Mouse (Mus musculus): ENCODE data around the gene Ppp4r1. TPM values are rescaled to one million over a fixed set of nuclear protein-coding genes. Genes with fewer than 3 reads are reported as not detected.

Ppp4r1 gene
- polyA plus RNA-seq, 1 experiment from 2014 or later: 42.9 TPM

DNA sequence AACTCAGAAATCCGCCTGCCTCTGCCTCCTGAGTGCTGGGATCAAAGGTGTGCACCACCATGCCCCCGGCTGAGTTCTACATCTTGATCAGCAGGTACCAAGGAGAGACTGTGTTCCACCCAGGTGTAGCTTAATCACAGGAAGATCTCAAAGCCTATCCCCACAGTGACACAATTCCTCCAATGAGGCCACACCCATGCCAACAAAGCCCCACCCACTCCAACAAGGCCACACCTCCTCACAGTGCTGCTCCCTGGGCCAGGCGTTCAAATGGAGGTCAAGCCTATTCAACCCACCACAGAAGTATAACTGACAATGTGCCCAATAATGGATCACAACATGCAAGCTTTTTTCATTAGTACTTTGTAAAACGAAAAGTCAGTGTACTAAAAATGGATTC is 4.9 kb upstream of the Ppp4r1 start:
- no peaks in the 10 kb centered on the region for H3K9me3 ChIP-seq
- WGBS: 86% methylated on average over 4 of the region's 4 CpGs
- H3K4me1 ChIP-seq: peaks cover 19% of the 10 kb centered on the region
- DNase-seq (ENCODE audit: low spot score): no peak
- H3K36me3 ChIP-seq: no peaks in the 10 kb centered on the region
- no peak overlapping the region for H3K27ac ChIP-seq
- no peaks in the 10 kb centered on the region for H3K27me3 ChIP-seq (ENCODE audit: insufficient read depth, poor library complexity, severe bottlenecking)
- H3K4me3 ChIP-seq: no peak overlapping the region

- Histone ChIP-seq H3K27ac (no peak overlapping the region), H3K36me3 (peaks cover 12% of the 10 kb centered on the region; the same call in 1 of the 2 replicates), H3K4me3 (no peak overlapping the region), H3K4me1 (peaks cover 16% of the 10 kb centered on the region), H3K9me3 (no peaks in the 10 kb centered on the region), H3K27me3 (ENCODE audit: insufficient read depth, poor library complexity, severe bottlenecking) (no peaks in the 10 kb centered on the region)
- no peak for DNase-seq (ENCODE audit: low spot score)
- 92% methylated on average over 2 of the region's 2 CpGs for WGBS
These were observed 1.4 kb upstream of the Ppp4r1 start for GRCm38 (mm10) chr17:65780970-65781369.

DNA sequence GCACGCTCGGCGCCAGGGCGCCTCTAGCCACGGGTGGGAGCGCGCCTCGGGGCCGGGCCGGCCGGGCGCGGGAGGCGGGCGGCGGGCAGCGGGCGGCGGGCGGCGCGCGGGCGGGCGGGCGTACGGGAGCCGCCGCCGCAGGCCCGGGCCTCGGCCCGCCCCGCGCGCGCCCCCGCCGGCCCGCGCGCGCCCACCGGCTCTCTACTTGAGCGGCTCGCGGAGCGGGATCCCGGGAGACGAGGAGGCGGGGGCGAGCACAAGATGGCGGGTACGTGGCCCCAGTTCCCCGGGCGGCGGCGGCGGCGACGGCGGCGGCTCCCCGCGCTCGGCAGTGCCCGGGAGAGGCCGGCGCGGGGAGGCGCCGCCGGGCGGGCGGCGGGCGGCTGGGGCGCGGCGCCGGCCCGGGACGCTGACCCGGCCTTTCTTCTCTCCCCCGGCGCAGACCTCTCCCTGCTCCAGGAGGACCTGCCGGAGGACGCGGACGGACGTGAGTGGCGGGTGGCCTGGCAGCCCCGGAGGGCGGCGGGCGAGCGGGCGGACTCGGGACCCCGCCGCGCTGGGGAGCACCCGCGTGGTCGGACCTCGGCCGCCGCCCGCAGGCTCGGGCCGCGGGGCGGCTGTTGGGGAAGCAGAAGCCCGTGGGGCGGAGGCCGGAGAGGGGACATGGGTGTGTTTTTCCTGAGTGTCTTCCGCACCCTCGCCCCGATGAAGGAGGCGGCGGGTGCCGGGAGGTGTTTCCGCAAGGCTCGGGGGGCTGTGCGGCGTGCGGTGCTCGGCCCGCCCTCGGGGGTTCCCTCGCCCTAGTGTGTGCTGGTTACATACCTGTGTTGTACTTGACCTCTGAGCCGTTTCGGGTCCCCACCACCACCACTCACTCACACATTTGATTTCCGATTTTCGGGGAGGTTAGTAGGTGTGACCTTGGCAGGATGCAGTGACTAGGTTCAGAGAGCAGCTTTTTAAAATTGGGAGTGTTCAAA is 1.1 kb downstream of the Ppp4r1 start:
- Histone ChIP-seq H3K4me1 (peaks cover 25% of the 10 kb centered on the region), H3K4me3 (peak overlapping the region; percentile 93), H3K9me3 (no peaks in the 10 kb centered on the region), H3K36me3 (peaks cover 21% of the 10 kb centered on the region), H3K27ac (peak overlapping the region; percentile 99), H3K27me3 (ENCODE audit: insufficient read depth, poor library complexity, severe bottlenecking) (no peaks in the 10 kb centered on the region)
- DNase-seq (ENCODE audit: low spot score): peak; percentile 84
- WGBS: 8% methylated on average over 113 of the region's 135 CpGs

GRCm38 (mm10) chr17:65784610-65785140 is 2.3 kb downstream of the Ppp4r1 start:
- H3K4me1 ChIP-seq: peaks cover 29% of the 10 kb centered on the region
- H3K27ac ChIP-seq: peak overlapping the region; percentile 99; the same call in 1 of the 2 replicates
- H3K9me3 ChIP-seq: no peaks in the 10 kb centered on the region
- H3K4me3 ChIP-seq: peak overlapping the region; percentile 93
- DNase-seq (ENCODE audit: low spot score): no peak
- H3K36me3 ChIP-seq: peaks cover 21% of the 10 kb centered on the region
- WGBS: 71% methylated on average over 8 of the region's 8 CpGs
- no peaks in the 10 kb centered on the region for H3K27me3 ChIP-seq (ENCODE audit: insufficient read depth, poor library complexity, severe bottlenecking)

- no peak for DNase-seq (ENCODE audit: low spot score)
- H3K4me3 ChIP-seq: no peak overlapping the region
- no peaks in the 10 kb centered on the region for H3K9me3 ChIP-seq
- peaks cover 21% of the 10 kb centered on the region for H3K36me3 ChIP-seq
- H3K4me1 ChIP-seq: peaks cover 29% of the 10 kb centered on the region
- H3K27me3 ChIP-seq (ENCODE audit: insufficient read depth, poor library complexity, severe bottlenecking): no peaks in the 10 kb centered on the region
- H3K27ac ChIP-seq: no peak overlapping the region
These were observed 3.3 kb downstream of the Ppp4r1 start for GRCm38 (mm10) chr17:65785707-65786106.

DNA sequence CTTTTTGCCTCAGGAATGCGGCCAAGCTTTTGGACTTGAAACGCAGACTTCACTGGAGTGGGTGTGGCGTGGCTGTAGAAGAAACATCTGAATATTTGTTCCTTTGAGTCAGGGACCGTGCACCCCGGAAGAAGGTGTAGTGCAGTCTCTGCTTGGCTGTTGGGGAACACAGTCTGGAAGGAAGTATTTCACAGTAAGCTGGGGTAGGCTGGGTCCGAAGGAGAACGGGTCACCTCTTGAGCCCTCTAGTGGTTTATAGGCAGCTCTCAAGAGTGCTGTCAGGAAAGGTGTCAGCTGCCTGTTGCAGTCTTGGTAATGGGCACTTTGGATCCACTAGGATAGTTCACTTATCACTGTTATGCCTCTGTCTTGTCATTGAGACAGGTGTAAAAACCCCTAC is 3.9 kb downstream of the Ppp4r1 start:
- DNase-seq (ENCODE audit: low spot score): no peak
- H3K9me3 ChIP-seq: no peaks in the 10 kb centered on the region
- no peaks in the 10 kb centered on the region for H3K27me3 ChIP-seq (ENCODE audit: insufficient read depth, poor library complexity, severe bottlenecking)
- WGBS: 78% methylated on average over 7 of the region's 7 CpGs
- H3K4me3 ChIP-seq: no peak overlapping the region
- H3K4me1 ChIP-seq: peaks cover 29% of the 10 kb centered on the region
- H3K36me3 ChIP-seq: peaks cover 21% of the 10 kb centered on the region
- no peak overlapping the region for H3K27ac ChIP-seq

DNA sequence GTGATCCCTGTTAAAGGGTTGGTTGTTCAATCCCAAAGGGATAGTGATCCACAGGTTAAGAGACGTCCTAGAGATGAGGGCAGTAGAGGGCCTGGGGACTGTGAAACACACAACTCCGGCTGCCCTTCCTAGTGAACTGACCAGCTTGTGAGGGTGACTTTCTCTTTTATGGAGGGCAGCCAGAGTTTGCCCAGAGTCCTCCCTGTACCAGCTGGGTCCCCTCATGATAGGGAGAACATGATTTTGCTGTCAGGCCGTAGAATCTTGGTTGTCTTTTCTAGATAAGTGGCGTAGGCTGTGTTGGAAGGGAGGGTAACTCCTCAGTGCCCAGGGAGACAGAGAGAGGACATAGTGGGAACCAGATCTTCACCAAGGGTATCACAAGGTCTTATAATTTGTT is 4.9 kb downstream of the Ppp4r1 start:
- WGBS: 76% methylated on average over 4 of the region's 4 CpGs
- no peaks in the 10 kb centered on the region for H3K27me3 ChIP-seq (ENCODE audit: insufficient read depth, poor library complexity, severe bottlenecking)
- peaks cover 23% of the 10 kb centered on the region; the same call in 1 of the 2 replicates for H3K4me1 ChIP-seq
- no peak for DNase-seq (ENCODE audit: low spot score)
- no peak overlapping the region for H3K4me3 ChIP-seq
- H3K9me3 ChIP-seq: no peaks in the 10 kb centered on the region
- H3K36me3 ChIP-seq: peaks cover 21% of the 10 kb centered on the region
- no peak overlapping the region for H3K27ac ChIP-seq

DNA sequence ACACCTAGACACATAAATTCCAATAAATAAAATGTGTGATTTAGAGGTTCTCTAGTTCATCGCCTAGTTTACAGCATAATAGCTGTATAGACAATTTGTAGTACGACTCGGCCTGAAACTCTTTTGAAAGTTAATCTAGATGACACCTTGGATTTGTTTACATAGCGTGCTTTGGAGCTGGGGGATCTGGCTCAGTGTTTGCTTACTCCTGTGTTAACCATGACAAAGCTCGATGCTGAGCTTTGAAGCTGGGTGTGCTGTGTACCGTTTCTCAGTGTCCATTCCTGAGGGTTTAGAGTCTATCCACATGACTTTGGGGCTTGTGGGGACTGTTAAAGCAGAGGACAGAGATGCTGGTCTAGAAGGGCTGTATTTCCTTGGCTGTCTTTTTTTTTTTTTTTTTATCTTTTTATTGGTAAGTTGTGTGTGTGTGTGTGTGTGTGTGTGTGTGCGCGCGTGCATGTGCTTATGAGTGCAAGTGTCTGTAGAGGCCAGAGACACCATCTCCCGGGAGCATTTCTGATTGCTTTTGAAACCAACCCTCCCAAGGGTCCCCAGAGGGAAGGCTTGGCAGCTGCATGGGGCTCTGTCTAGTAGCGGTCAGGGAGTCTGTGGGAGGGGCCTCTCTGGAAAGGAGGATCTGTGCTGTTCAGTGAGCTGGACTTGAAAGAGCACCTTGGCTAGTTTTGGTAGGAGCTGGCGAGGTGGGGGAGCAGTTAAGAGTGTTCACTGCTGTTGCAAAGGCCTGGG is 6.3 kb downstream of the Ppp4r1 start:
- no peak overlapping the region for H3K27ac ChIP-seq
- H3K4me3 ChIP-seq: no peak overlapping the region
- peaks cover 21% of the 10 kb centered on the region for H3K36me3 ChIP-seq
- H3K9me3 ChIP-seq: no peaks in the 10 kb centered on the region
- no peaks in the 10 kb centered on the region for H3K27me3 ChIP-seq (ENCODE audit: insufficient read depth, poor library complexity, severe bottlenecking)
- H3K4me1 ChIP-seq: peaks cover 23% of the 10 kb centered on the region; the same call in 1 of the 2 replicates
- no peak for DNase-seq (ENCODE audit: low spot score)
- WGBS: 79% methylated on average over 12 of the region's 12 CpGs

DNA sequence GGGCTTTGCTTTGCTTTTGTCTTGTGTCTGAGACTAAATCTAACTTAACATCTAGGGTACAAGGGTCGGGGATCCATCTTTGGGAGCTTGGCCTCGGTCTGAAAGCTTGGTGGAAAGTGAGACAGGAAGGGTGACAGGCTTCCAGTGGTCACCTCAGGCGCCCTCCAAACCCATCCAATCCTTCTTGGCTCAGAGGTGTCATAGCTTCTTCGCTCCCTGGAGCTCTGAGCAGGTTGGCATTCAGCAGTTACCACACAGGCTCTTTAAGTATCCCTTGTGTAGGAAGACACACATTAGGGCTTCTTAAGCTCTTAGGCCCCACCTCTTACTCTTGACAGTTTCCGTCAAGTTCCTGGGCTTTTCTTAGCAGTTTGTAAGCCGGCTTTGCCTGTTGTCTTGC is 7.2 kb downstream of the Ppp4r1 start:
- no peak overlapping the region for H3K27ac ChIP-seq
- H3K4me3 ChIP-seq: no peak overlapping the region
- no peak for DNase-seq (ENCODE audit: low spot score)
- peaks cover 23% of the 10 kb centered on the region for H3K36me3 ChIP-seq
- WGBS: 84% methylated on average over 6 of the region's 6 CpGs
- H3K4me1 ChIP-seq: peaks cover 26% of the 10 kb centered on the region
- no peaks in the 10 kb centered on the region for H3K9me3 ChIP-seq
- no peaks in the 10 kb centered on the region for H3K27me3 ChIP-seq (ENCODE audit: insufficient read depth, poor library complexity, severe bottlenecking)

- peaks cover 15% of the 10 kb centered on the region for H3K36me3 ChIP-seq
- no peaks in the 10 kb centered on the region for H3K9me3 ChIP-seq
- peaks cover 18% of the 10 kb centered on the region for H3K4me1 ChIP-seq
- WGBS: 92% methylated on average over 2 of the region's 2 CpGs
- no peak overlapping the region for H3K27ac ChIP-seq
- no peak overlapping the region for H3K4me3 ChIP-seq
- H3K27me3 ChIP-seq (ENCODE audit: insufficient read depth, poor library complexity, severe bottlenecking): no peaks in the 10 kb centered on the region
- no peak for DNase-seq (ENCODE audit: low spot score)
These were observed 8.8 kb downstream of the Ppp4r1 start for GRCm38 (mm10) chr17:65791161-65791560.

DNA sequence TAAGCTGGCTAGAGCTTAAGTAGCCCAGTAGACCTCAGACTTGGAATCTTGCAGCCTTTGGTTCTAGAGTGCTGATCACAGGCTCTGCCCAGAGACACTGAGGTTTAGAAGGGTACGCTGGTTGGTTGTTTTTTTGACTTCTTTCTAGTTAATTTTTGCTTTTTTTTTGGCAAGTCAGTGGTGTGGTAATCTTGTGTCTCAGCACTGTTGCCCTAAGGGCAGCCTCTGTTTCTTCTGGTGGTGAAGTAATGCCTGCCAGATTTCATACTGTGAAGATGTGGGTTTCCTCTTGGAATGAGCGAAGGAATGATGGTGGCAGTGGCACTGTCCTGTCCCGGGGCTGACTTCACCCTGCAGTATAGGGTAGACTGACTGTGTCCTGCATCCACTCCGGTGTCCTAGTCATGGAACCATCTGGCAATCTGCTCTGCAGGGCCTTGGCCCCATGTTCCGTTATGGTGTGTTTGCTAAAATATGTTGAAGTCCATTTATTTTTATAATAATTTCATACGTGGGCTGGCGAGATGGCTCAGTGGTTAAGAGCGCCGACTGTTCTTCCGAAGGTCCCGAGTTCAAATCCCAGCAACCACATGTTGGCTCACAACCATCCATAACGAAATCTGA is 11.0 kb downstream of the Ppp4r1 start:
- DNase-seq (ENCODE audit: low spot score): no peak
- Histone ChIP-seq H3K27ac (no peak overlapping the region), H3K4me3 (no peak overlapping the region), H3K4me1 (peaks cover 11% of the 10 kb centered on the region), H3K36me3 (peaks cover 8% of the 10 kb centered on the region; the same call in 1 of the 2 replicates), H3K27me3 (ENCODE audit: insufficient read depth, poor library complexity, severe bottlenecking) (no peaks in the 10 kb centered on the region), H3K9me3 (no peaks in the 10 kb centered on the region)
- WGBS: 92% methylated on average over 12 of the region's 12 CpGs

DNA sequence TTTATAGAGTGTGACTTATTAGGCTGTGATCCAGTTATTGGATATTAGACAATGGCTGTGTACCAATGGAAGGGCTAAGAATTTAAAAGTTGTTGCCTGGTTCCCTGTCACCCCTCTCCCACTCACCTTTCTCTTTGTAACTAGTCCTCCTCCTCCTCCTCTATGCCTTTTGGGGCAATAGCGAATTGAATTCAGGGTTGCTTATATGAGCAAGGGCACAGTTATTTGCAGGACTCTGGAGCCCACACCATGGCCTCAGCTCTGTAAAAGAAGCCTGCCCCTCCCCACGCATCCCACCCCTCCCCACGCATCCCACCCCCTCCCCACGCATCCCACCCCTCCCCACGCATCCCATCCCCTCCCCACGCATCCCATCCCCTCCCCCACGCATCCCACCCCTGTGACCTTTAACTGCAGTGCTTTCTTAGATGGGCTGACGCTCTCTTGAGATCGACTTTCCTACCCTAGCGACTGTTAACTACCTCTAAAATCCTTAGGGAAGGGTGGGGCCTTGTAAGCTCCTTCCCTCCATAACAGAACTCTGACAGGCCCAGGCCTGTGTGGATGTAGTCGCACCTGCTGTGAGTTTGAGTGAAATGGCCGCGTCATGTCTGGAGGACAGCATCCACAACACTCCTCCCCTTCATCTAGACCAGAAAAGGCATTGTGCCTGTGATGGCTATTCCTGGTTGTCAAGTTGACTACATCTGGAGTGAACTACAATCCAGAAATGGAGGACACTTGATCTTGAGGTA is 11.9 kb downstream of the Ppp4r1 start:
- H3K4me1 ChIP-seq: peaks cover 8% of the 10 kb centered on the region
- H3K36me3 ChIP-seq: peaks cover 8% of the 10 kb centered on the region; the same call in 1 of the 2 replicates
- no peak for DNase-seq (ENCODE audit: low spot score)
- H3K27me3 ChIP-seq (ENCODE audit: insufficient read depth, poor library complexity, severe bottlenecking): no peaks in the 10 kb centered on the region
- 88% methylated on average over 13 of the region's 13 CpGs for WGBS
- no peak overlapping the region for H3K27ac ChIP-seq
- no peak overlapping the region for H3K4me3 ChIP-seq
- no peaks in the 10 kb centered on the region for H3K9me3 ChIP-seq

Measured in heart, embryonic 10.5 days (tissue).